Mouse (Mus musculus) heart, adult 2 months (tissue): ENCODE results near the gene Sox3. TPM values are rescaled to one million over a fixed set of nuclear protein-coding genes. Genes with fewer than 3 reads are reported as not detected.

Experiments used
- DNase-seq, 2 experiments: peaks; one replicate each; pipeline ENCODE4 v3.0.0; 2021
- H3K27ac ChIP-seq: fragments of 200-600 bp; 2 replicates; pipeline ENCODE4 v1.8.1; 2022
- H3K27me3 ChIP-seq: fragments of 200-500 bp; 2 replicates; pipeline ENCODE4 v1.6.1; 2012; ENCODE audit warnings: mild to moderate bottlenecking, low read length, inconsistent platforms, mixed read lengths; ENCODE audit not compliant: control insufficient read depth, insufficient read depth
- H3K36me3 ChIP-seq: fragments of 200-500 bp; 2 replicates; pipeline ENCODE4 v1.6.1; 2012; ENCODE audit warnings: low read length, inconsistent platforms; ENCODE audit not compliant: control insufficient read depth, insufficient read depth
- H3K4me1 ChIP-seq: fragments of 200-500 bp; 2 replicates; pipeline ENCODE4 v1.6.1; 2011; ENCODE audit warnings: low read length; ENCODE audit not compliant: control insufficient read depth, insufficient read depth
- H3K4me3 ChIP-seq: fragments of 200-600 bp; 2 replicates; pipeline ENCODE4 v1.8.1; 2022
- H3K79me2 ChIP-seq: fragments of 200-500 bp; replicated peaks from 2 replicates; pipeline ENCODE4 v1.6.1; 2012; ENCODE audit warnings: mild to moderate bottlenecking, inconsistent platforms, low read length, moderate library complexity, mixed read lengths; ENCODE audit not compliant: control insufficient read depth, insufficient read depth
- H3K9ac ChIP-seq: fragments of 200-500 bp; 2 replicates; pipeline ENCODE4 v1.6.1; 2012; ENCODE audit warnings: low read depth, mild to moderate bottlenecking, control low read depth, inconsistent platforms, low read length, mixed read lengths
- CTCF ChIP-seq: fragments of 200-600 bp; IDR thresholded peaks from 2 replicates; pipeline ENCODE4 v1.8.1; 2022; ENCODE audit warnings: antibody characterized with exemption, mild to moderate bottlenecking, moderate library complexity
- EP300 ChIP-seq: fragments of 200-500 bp; IDR thresholded peaks from 2 replicates; pipeline ENCODE4 v1.6.1; 2011; ENCODE audit warnings: low read depth, low read length, control low read depth; ENCODE audit not compliant: insufficient read depth
- POLR2A ChIP-seq: fragments of 200-500 bp; IDR thresholded peaks from 2 replicates; pipeline ENCODE4 v1.6.1; 2011; ENCODE audit warnings: mild to moderate bottlenecking, low read depth, low read length, control low read depth; ENCODE audit not compliant: insufficient read depth
- WGBS: fragments of 180-500 bp; shearing (Covaris S2); methylation state at CpG from one replicate; pipeline ENCODE4 v1.1.7; 2018; 5-methylcytosine and 5-hydroxymethylcytosine counted together
- intact Hi-C: fragments of 180-260 bp; cut with DNase I; formaldehyde crosslinking; loops from one replicate; pipeline ENCODE4 v1.15.1; 2025
- polyA plus RNA-seq: library from polyadenylated mRNA; depleted of rRNA; stranded (reverse); fragments of >200 nt; gene quantifications from 2 replicates; pipeline ENCODE4 v1.2.3, GENCODE M21; 2012
- total RNA-seq, 2 experiments: library from RNA; stranded (reverse); gene quantifications; 2 replicates each; pipeline ENCODE4 v1.2.3; 2021

Sox3 gene
- total and polyA plus RNA-seq, 3 experiments = not detected

DNA sequence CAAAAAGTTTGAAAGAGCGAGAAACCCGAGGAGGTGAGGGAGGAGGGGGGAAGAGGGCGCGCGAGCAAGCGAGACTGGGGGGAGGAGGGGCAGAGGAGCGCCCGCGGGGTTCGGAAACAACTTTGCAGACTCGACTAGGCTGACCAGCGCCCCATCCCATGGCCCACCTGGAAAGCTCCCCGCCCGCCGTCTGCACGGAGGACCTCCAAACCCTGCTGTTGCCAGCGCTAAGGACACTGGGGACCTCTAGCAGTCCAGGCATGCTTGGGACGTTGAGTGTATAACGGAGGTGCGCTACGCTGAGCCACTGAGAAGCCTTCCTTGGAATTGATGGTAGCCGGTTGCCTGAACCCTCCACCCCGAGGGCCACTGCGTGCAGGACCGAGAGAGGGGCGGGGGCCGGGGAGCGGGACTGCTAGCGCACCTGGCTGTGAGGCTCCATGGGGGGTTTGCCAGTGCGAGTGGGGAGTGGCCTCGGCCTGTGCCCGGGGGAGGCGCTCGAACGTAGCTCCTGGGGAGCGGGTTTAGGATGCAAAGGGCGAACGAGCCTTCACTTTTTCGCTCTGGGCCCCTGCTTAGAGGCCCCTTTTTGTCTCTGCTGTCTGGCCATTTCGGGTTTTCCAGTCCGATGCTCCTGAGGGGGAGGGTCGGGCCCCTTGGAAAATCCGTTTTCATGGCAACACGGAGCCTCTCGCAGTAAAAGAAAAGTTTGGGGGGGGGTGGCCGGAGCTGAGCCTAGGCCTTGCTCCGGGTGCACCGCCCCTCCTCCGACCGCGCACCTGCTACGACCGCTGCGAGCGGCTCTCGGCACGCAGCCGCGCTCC, 702 bp upstream of the Sox3 start:
- no peak for DNase-seq
- no peak overlapping the region for H3K9ac ChIP-seq

GRCm38 (mm10) chrX:60892098-60892800, 981 bp downstream of the Sox3 start:
- no peaks in the 10 kb centered on the region for H3K36me3 ChIP-seq
- TF ChIP-seq POLR2A (no peak), CTCF (no peak), EP300 (no peak)
- WGBS = 24% methylated on average over 88 of the region's 102 CpGs
- no peaks in the 10 kb centered on the region for H3K4me1 ChIP-seq
- no peaks in the 10 kb centered on the region for H3K79me2 ChIP-seq
- DNase-seq = peak in 1 of 2 experiments; percentile 3
- intact Hi-C loops = no loop called here
- H3K4me3 ChIP-seq = peak overlapping the region; percentile 24; the same call in 1 of the 2 replicates
- no peak overlapping the region for H3K27ac ChIP-seq
- H3K9ac ChIP-seq = 0 out of 2 replicates have a peak overlapping the region, but pooled peaks have one; percentile 24
- H3K27me3 ChIP-seq = peaks cover 26% of the 10 kb centered on the region

More for the DNA sequence above, 702 bp upstream of the Sox3 start:
- Histone ChIP-seq H3K27ac (no peak overlapping the region), H3K79me2 (no peaks in the 10 kb centered on the region), H3K4me3 (no peak overlapping the region), H3K27me3 (peaks cover 29% of the 10 kb centered on the region), H3K4me1 (no peaks in the 10 kb centered on the region), H3K36me3 (no peaks in the 10 kb centered on the region)
- intact Hi-C loops = no loop called here
- TF ChIP-seq POLR2A (no peak), CTCF (no peak), EP300 (no peak)
- WGBS = 23% methylated on average over 59 of the region's 59 CpGs

DNA sequence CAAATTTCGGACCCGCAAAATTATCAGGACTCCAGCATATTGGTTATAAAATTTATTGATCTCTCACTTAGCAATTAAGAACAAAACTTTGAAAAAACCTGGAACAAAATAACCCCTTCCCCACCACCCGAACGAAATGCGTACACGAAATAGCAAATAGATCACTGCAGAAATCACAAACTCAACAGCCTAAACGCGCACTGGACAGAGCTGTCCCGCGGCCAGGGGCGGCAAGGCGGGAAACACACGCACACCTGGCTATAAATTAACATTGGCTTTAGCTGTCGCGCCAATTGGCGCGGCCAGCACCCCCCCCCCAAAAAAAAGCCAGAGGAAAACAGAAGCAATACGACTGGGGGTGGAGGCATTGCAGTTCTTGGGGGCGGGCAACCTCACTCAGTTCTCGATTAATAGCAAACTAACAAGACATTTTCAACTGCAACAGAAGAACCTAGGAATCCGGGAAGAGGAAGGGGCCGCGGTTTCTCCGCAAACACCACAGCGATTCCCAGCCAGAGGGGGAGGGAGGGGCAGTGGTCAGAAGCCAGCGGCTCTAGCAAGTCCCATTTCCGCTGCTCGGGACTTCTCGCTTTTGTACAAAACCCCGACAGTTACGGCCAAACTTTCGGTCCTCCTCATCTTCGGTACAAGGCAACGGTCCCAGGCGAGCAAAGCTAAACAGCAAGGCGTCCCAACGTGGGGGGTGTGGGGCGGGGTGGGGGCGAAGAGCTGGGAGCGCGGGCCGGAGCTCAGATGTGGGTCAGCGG, 1.7 kb downstream of the Sox3 start:
- Histone ChIP-seq H3K27ac (no peak overlapping the region), H3K4me1 (no peaks in the 10 kb centered on the region), H3K27me3 (peaks cover 26% of the 10 kb centered on the region), H3K79me2 (no peaks in the 10 kb centered on the region), H3K4me3 (peak overlapping the region; percentile 24; the same call in 1 of the 2 replicates), H3K36me3 (no peaks in the 10 kb centered on the region), H3K9ac (no peak overlapping the region)
- WGBS = 16% methylated on average over 41 of the region's 43 CpGs
- TF ChIP-seq EP300 (no peak), CTCF (no peak), POLR2A (no peak)
- DNase-seq = no peak
- intact Hi-C loops = no loop called here

- Histone ChIP-seq H3K4me3 (no peak overlapping the region), H3K4me1 (no peaks in the 10 kb centered on the region), H3K9ac (no peak overlapping the region), H3K27me3 (peaks cover 24% of the 10 kb centered on the region), H3K27ac (no peak overlapping the region), H3K79me2 (no peaks in the 10 kb centered on the region), H3K36me3 (no peaks in the 10 kb centered on the region)
- DNase-seq = no peak
- WGBS = 27% methylated on average over 18 of the region's 18 CpGs
- TF ChIP-seq EP300 (no peak), POLR2A (no peak), CTCF (no peak)
- intact Hi-C loops = no loop called here
These were observed 2.6 kb downstream of the Sox3 start for GRCm38 (mm10) chrX:60890651-60891050.

- Histone ChIP-seq H3K79me2 (no peaks in the 10 kb centered on the region), H3K4me1 (no peaks in the 10 kb centered on the region), H3K4me3 (no peak overlapping the region), H3K9ac (no peak overlapping the region), H3K27ac (no peak overlapping the region), H3K27me3 (peaks cover 21% of the 10 kb centered on the region), H3K36me3 (no peaks in the 10 kb centered on the region)
- 25% methylated on average over 17 of the region's 17 CpGs for WGBS
- DNase-seq = no peak
- intact Hi-C loops = no loop called here
- no peak for TF ChIP-seq CTCF
- no peak for TF ChIP-seq POLR2A
- TF ChIP-seq EP300 = no peak
These were observed 3.2 kb downstream of the Sox3 start for GRCm38 (mm10) chrX:60889956-60890485.
